Mouse (Mus musculus) C2C12 (cell line): ENCODE data around the gene Psmc3.

Source experiments
- CEBPB ChIP-seq: IDR thresholded peaks from one replicate; pipeline ENCODE4 v1.6.1; 2011; ENCODE audit warnings: low read depth, mild to moderate bottlenecking, control low read depth, moderate library complexity
- CTCF ChIP-seq: IDR thresholded peaks from one replicate; pipeline ENCODE4 v1.5.1; 2011; ENCODE audit not compliant: control insufficient read depth, insufficient read depth, insufficient read length

GRCm38 (mm10) chr2:91042651-91043398 is 11.0 kb upstream of the Psmc3 start:
- no peak for TF ChIP-seq CEBPB
- no peak for TF ChIP-seq CTCF
